Mouse (Mus musculus) embryonic facial prominence, embryonic 10.5 days (tissue): ENCODE measurements at regions not wholly inside any gene's neighbourhood (a gene's known extent, or its start where the extent isn't known, plus 50 kb on each side); places are given as distances from the start of the nearest gene placed in this dataset.

Experiments
- DNase-seq: peaks from one replicate; pipeline ENCODE4 v3.0.0-alpha.2; 2017; ENCODE audit warnings: low spot score
- H3K27ac ChIP-seq: fragments of 300-500 bp; sonication (generic); replicated peaks from 2 replicates; pipeline ENCODE4 v1.5.1; 2016; ENCODE audit warnings: mild to moderate bottlenecking
- H3K27me3 ChIP-seq: fragments of 300-500 bp; sonication (generic); replicated peaks from 2 replicates; pipeline ENCODE4 v1.6.1; 2016; ENCODE audit warnings: low read depth, mild to moderate bottlenecking; ENCODE audit not compliant: poor library complexity, severe bottlenecking
- H3K36me3 ChIP-seq: fragments of 300-500 bp; sonication (generic); replicated peaks from 2 replicates; pipeline ENCODE4 v1.6.1; 2016; ENCODE audit warnings: mild to moderate bottlenecking, moderate library complexity
- H3K4me1 ChIP-seq: fragments of 300-500 bp; sonication (generic); 2 replicates; pipeline ENCODE4 v1.6.1; 2016
- H3K4me3 ChIP-seq: fragments of 300-500 bp; sonication (generic); 2 replicates; pipeline ENCODE4 v1.5.1; 2016; ENCODE audit warnings: mild to moderate bottlenecking, moderate library complexity
- H3K9me3 ChIP-seq: fragments of 300-500 bp; sonication (generic); 2 replicates; pipeline ENCODE4 v1.6.1; 2016; ENCODE audit warnings: mild to moderate bottlenecking
- WGBS: fragments of 180-500 bp; shearing (Covaris S2); methylation state at CpG from one replicate; pipeline ENCODE4 v1.1.7; 2016; 5-methylcytosine and 5-hydroxymethylcytosine counted together

DNA sequence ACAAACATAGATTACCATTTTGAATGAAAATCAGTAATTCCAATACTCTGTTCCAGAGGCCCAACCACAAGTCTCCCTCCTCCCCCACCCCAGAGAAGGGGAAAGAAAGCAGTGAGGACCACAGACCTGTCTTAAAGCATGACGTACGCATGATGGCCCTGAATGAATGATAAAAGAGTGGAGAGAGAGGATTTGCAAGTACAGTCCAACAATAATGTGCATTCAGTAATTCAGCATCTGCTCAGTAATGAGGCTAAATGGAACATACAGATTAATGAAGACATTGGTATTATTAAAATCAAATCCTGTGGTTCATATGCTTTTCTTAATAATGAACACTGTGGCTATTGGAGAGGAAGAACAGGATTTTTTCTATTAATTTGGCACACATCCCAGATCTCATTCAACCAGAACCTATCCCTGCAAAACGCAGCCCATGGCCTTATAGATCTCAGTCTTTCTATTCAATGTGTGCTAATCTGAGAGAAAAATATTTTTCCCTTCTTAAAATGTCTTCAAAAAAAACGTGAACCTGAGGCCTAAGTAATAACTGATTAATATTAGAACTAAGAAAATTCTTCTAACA, 430.7 kb upstream of the Tbc1d2b start:
- Histone ChIP-seq H3K4me3 (no peak overlapping the region), H3K9me3 (no peaks in the 10 kb centered on the region), H3K27ac (no peak overlapping the region), H3K4me1 (no peaks in the 10 kb centered on the region), H3K36me3 (no peaks in the 10 kb centered on the region), H3K27me3 (0 out of 2 replicates have a peak, but pooled peaks cover 10% of the 10 kb centered on the region)
- no peak for DNase-seq
- 71% methylated on average over 4 of the region's 4 CpGs for WGBS

GRCm38 (mm10) chr9:90713685-90714084, 443.1 kb upstream of the Tbc1d2b start:
- H3K4me1 ChIP-seq: no peaks in the 10 kb centered on the region

GRCm38 (mm10) chr9:90731450-90731849, 460.8 kb upstream of the Tbc1d2b start:
- H3K4me3 ChIP-seq: no peak overlapping the region
- 60% methylated on average over 4 of the region's 4 CpGs for WGBS
- DNase-seq: no peak
- H3K36me3 ChIP-seq: no peaks in the 10 kb centered on the region
- no peaks in the 10 kb centered on the region for H3K4me1 ChIP-seq
- no peaks in the 10 kb centered on the region for H3K27me3 ChIP-seq
- H3K9me3 ChIP-seq: no peaks in the 10 kb centered on the region
- H3K27ac ChIP-seq: no peak overlapping the region

More at GRCm38 (mm10) chr9:90713685-90714084, 443.1 kb upstream of the Tbc1d2b start:
- no peaks in the 10 kb centered on the region for H3K36me3 ChIP-seq
- no peak for DNase-seq
- no peaks in the 10 kb centered on the region for H3K27me3 ChIP-seq
- no peak overlapping the region for H3K27ac ChIP-seq
- WGBS: 67% methylated on average over 2 of the region's 2 CpGs
- no peaks in the 10 kb centered on the region for H3K9me3 ChIP-seq
- no peak overlapping the region for H3K4me3 ChIP-seq

DNA sequence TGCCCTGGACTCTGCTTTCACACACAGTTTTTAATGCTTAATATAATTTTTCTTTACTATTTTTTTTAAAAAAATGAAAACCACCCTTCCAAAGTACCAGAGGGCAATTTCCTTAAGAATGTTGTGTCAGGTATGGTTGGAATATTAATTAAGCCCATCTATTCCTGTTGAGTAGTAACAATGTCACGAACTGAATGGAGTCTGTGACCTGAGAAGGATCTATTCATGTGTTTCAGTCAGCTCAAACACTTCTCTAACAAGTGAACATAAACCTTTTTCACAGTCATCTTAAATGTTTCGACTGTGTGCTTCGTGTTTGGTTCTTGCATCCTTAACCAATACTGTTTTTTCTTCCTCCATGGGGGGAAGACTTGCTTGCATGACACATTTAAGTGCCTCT, 486.6 kb upstream of the Tbc1d2b start:
- no peak overlapping the region for H3K27ac ChIP-seq
- no peak overlapping the region for H3K4me3 ChIP-seq
- no peak for DNase-seq
- no peaks in the 10 kb centered on the region for H3K36me3 ChIP-seq
- no peaks in the 10 kb centered on the region for H3K27me3 ChIP-seq
- WGBS: 59% methylated on average over 3 of the region's 3 CpGs
- H3K4me1 ChIP-seq: no peaks in the 10 kb centered on the region
- no peaks in the 10 kb centered on the region for H3K9me3 ChIP-seq

DNA sequence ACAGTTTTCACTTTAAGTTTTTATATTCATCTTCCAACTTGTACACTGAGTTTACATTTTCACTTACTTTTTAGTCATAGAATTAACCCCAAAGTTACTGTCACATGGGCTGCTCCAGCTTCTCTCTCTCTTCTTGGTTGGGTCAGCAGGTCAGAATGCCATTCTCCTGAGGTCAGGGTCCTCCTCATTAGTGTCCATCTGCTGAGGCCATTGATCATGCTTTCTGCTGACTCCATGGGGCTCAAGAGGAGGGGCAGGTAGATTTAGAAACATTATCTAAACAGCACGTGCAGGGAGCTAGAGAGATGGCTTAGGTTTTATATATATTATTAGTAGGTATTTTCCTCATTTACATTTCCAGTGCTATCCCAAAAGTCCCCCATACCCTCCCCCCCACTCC, 503.7 kb upstream of the Tbc1d2b start:
- no peaks in the 10 kb centered on the region for H3K4me1 ChIP-seq
- no peak overlapping the region for H3K4me3 ChIP-seq
- no peak overlapping the region for H3K27ac ChIP-seq
- 36% methylated on average over 1 of the region's 1 CpGs for WGBS
- no peaks in the 10 kb centered on the region for H3K27me3 ChIP-seq
- H3K9me3 ChIP-seq: no peaks in the 10 kb centered on the region
- H3K36me3 ChIP-seq: no peaks in the 10 kb centered on the region
- DNase-seq: peak; percentile 13

GRCm38 (mm10) chr9:90789545-90789944, 518.9 kb upstream of the Tbc1d2b start:
- Histone ChIP-seq H3K27me3 (no peaks in the 10 kb centered on the region), H3K4me1 (no peaks in the 10 kb centered on the region), H3K27ac (no peak overlapping the region), H3K36me3 (no peaks in the 10 kb centered on the region), H3K9me3 (no peaks in the 10 kb centered on the region), H3K4me3 (no peak overlapping the region)
- no peak for DNase-seq

DNA sequence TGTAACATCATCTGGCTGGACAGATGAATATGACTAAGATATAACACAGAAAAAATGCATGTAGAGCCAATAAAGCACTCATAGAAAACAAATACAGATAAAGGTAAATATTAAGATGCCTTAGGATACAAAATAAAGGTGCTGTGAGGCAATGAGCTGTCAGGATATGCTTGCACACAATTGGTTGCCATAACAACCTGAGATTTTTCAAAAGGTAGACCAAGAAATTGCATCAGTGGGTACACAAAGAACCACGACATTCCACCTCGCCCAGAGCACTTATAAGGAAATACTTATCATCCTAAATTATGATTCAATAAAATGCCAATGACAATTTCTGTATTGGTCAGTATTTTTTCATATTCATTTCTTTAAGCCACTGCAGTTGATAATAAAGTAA, 521.3 kb upstream of the Tbc1d2b start:
- no peak for DNase-seq
- 78% methylated on average over 2 of the region's 2 CpGs for WGBS

DNA sequence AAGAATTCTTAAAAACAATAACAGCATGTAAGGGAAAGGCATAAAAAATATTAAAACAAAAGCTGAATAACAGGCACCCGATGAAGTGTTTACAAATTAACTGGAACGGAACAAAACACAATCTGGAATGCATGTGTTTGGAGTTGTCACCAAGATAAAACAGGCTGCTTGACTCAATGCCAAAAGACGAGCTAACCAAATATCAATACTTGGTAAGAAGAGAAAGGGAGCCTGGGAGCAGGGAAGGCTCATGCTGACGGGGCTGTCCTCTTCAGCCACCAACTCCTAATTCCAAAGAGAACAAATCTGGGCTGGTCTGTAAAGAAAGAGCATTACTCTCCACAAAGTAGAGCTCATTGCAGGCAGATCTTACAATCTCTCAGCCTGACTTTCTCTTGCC, 545.4 kb upstream of the Zic4 start:
- WGBS: 75% methylated on average over 4 of the region's 4 CpGs
- Histone ChIP-seq H3K4me1 (no peaks in the 10 kb centered on the region), H3K27ac (no peak overlapping the region)

More for the DNA sequence above, 521.3 kb upstream of the Tbc1d2b start:
- Histone ChIP-seq H3K4me1 (no peaks in the 10 kb centered on the region), H3K4me3 (no peak overlapping the region), H3K36me3 (no peaks in the 10 kb centered on the region), H3K9me3 (no peaks in the 10 kb centered on the region), H3K27me3 (no peaks in the 10 kb centered on the region), H3K27ac (no peak overlapping the region)

DNA sequence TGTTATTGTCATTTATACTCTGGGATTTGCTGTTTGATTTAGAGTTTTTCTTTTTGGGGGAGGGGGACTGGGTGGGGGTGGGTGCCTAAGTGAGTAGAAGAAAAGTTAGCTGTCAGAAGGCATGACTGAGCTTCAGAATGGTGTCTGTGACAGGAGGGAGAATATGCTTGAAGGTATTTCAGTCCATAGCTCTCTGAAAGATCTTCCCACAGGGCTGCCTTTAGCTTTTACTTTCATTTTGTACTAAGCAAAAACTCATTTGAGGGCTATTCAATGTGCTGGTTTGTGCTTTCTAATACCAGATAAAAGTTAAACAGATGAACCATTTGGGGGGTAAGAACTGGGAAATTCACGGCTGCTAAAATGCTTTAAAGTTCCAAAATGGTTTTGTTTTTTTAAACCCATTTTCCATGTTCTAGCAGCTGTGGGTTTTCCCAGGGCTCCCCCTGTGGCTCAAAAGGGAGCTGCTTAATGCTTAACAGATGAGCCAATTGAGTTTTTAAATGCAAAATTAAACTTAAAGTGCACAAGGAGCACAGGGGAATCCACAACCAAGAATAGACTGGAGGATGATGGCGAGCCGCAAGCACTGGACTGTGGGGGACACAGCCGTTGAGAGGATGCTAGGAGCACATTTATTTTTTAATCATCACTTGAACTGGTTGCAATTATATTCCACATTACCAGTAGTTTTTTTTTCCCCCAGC, 538.5 kb upstream of the Zic4 start:
- DNase-seq: peak; percentile 14
- no peaks in the 10 kb centered on the region for H3K27me3 ChIP-seq
- WGBS: 62% methylated on average over 4 of the region's 4 CpGs
- no peaks in the 10 kb centered on the region for H3K36me3 ChIP-seq
- no peak overlapping the region for H3K4me3 ChIP-seq
- H3K27ac ChIP-seq: no peak overlapping the region
- no peaks in the 10 kb centered on the region for H3K4me1 ChIP-seq
- H3K9me3 ChIP-seq: no peaks in the 10 kb centered on the region

More for the DNA sequence above, 545.4 kb upstream of the Zic4 start:
- H3K36me3 ChIP-seq: no peaks in the 10 kb centered on the region
- no peaks in the 10 kb centered on the region for H3K9me3 ChIP-seq
- no peak overlapping the region for H3K4me3 ChIP-seq
- DNase-seq: no peak
- no peaks in the 10 kb centered on the region for H3K27me3 ChIP-seq

DNA sequence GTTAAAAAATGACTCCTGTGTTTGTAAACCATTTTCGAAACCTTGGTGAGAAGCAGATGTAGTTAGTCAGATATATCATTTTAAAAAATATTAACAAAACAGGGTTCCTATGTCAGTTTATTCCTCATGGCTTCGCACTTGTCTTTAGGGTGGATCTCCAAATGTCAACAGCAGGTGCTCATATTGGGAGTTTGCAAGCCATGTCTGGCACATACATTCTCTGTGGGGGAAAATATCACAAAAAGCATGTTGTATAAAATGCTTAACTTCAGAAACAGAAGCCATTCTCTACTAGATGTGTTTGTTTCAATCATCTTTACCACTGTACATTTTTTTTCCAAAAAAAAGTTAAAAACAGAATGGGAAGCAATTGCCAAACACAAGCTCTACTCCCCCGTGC, 534.7 kb upstream of the Zic4 start:
- 85% methylated on average over 3 of the region's 3 CpGs for WGBS
- H3K4me1 ChIP-seq: no peaks in the 10 kb centered on the region
- H3K27ac ChIP-seq: no peak overlapping the region
- H3K36me3 ChIP-seq: no peaks in the 10 kb centered on the region
- no peak overlapping the region for H3K4me3 ChIP-seq
- no peaks in the 10 kb centered on the region for H3K9me3 ChIP-seq
- no peaks in the 10 kb centered on the region for H3K27me3 ChIP-seq
- DNase-seq: no peak

GRCm38 (mm10) chr9:90828701-90829100, 533.5 kb upstream of the Zic4 start:
- Histone ChIP-seq H3K36me3 (no peaks in the 10 kb centered on the region), H3K4me3 (no peak overlapping the region), H3K9me3 (no peaks in the 10 kb centered on the region), H3K27me3 (no peaks in the 10 kb centered on the region), H3K4me1 (no peaks in the 10 kb centered on the region), H3K27ac (no peak overlapping the region)
- DNase-seq: no peak
- WGBS: 64% methylated on average over 5 of the region's 5 CpGs

DNA sequence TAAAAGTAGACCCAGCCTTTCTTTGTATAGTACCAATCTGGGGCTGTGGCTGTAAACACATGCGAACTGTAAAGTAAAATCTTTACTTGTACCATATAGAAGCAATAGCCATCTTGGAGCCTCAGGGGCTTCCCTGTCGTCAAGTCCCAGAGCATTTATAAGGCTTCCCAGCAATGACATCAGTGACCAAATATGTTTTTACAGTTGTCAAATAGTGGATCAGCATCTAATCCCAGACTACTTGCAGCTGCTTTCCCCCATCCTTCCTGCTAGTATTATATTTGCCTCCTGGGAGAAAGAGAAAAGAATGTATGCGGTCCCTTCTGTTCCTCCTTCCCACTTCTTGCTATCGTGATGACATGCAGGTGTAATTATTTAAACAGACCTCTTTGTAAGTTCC, 531.5 kb upstream of the Zic4 start:
- Histone ChIP-seq H3K9me3 (no peaks in the 10 kb centered on the region), H3K36me3 (no peaks in the 10 kb centered on the region), H3K27ac (no peak overlapping the region), H3K4me1 (no peaks in the 10 kb centered on the region), H3K27me3 (no peaks in the 10 kb centered on the region), H3K4me3 (no peak overlapping the region)
- WGBS: 73% methylated on average over 4 of the region's 4 CpGs
- DNase-seq: no peak

DNA sequence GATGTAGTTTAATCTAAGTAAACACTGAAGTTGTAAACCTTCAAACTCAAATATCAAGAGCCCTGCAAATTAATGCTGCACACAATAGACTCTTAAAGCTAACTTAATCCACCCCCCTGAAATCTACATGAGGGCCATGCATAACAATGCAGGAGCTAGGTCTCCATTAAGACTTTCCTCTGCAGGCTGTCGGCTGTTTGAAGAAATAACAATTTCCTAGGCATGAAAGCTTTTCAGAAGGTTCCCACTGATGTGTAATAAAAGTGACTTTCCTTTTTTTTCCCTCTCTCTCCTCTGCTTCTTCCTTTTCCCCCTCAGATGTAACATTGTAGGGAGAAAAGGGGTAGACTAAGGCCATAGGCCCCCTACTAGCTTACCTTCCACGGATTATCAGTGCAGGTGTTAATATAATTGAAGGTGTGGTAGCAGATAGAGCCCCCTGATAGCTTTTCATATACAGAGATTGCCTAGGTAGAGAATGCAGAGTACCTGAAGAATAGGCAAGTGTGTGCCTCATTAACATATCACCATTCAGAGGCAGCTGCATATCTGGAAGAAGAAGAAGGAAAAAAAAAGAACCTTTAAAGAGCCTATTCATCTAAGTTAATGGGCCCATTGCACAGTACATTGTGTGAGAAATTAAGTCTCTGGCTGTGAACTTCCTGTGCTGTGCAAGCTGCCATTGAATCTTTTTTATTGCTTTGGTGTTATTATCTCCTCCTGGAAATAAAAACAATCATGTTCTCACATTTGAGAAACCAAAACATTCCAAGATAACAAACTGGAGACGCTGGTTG, 528.3 kb upstream of the Zic4 start:
- Histone ChIP-seq H3K36me3 (no peaks in the 10 kb centered on the region), H3K4me1 (no peaks in the 10 kb centered on the region; the same call in 1 of the 2 replicates), H3K4me3 (no peak overlapping the region), H3K27me3 (no peaks in the 10 kb centered on the region), H3K27ac (no peak overlapping the region), H3K9me3 (no peaks in the 10 kb centered on the region)
- 22% methylated on average over 3 of the region's 3 CpGs for WGBS
- no peak for DNase-seq
